Mouse (Mus musculus): ENCODE results near the gene S1pr1.

The S1pr1 gene

GRCm38 (mm10) chr3:115673663-115674157 is 41.2 kb downstream of the S1pr1 start:
- DNase-seq = no peak

GRCm38 (mm10) chr3:115672965-115673662 is 41.8 kb downstream of the S1pr1 start:
- no peak for DNase-seq

GRCm38 (mm10) chr3:115669230-115669629 is 45.6 kb downstream of the S1pr1 start:
- DNase-seq = no peak

GRCm38 (mm10) chr3:115667182-115667581 is 47.7 kb downstream of the S1pr1 start:
- no peak for DNase-seq

- DNase-seq = no peak
Measured at GRCm38 (mm10) chr3:115666547-115666946, 48.3 kb downstream of the S1pr1 start.

- DNase-seq = no peak
Measured at GRCm38 (mm10) chr3:115664497-115664896, 50.4 kb downstream of the S1pr1 start.

- DNase-seq = peak; percentile 11
Measured at GRCm38 (mm10) chr3:115660701-115661460, 54.0 kb downstream of the S1pr1 start.
